Mouse (Mus musculus) ovary, postnatal 14 days (tissue): Measurements from ENCODE around the gene Lhx4.

Source experiments
- DNase-seq: peaks from one replicate; pipeline ENCODE4 v3.0.0; 2022; ENCODE audit warnings: low spot score

Lhx4 gene

DNA sequence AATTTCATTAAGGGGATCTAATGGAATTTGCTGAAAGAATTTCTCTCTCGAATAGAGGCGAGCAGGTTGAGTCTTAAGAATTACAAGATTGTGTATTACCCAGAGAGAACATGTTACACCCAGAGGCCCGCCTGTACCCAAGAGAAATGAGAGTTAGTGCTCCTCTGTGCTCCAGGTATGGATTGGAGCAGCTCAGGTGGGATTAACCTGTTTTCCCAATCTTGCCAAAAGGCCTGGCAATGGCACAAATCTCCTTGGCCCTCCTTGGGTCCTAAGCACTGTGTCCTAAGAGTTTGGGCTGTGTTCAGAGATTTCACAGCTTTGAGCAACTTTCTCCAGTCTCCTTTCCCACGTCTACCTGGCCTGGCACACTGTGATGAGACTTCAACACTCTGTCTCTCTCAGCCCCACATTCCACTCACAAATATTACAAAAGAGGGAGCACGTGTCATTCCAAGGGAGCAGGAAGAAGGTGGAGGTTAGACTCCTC lies 48.2 kb downstream of the Lhx4 start:
- no peak for DNase-seq

DNA sequence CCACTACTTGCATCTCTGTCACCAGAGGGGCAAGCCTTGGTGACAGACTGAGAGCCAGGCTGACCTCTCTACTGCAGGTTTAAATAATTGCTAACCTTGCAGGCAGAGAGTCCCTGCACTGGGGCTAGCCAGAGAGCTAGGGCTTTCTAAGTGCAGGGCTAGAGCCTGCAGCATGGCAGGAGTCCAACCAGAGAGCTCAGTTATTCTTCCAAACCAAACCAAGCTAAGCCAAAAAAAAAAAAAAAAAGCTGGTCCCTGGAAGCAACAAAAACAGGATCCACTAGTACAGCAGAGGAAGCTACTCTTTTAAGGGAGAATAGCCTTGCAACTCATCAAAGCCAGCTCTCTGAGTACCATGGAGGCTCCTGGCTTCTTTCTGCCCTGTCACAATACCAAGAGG lies 50.6 kb downstream of the Lhx4 start:
- no peak for DNase-seq

DNA sequence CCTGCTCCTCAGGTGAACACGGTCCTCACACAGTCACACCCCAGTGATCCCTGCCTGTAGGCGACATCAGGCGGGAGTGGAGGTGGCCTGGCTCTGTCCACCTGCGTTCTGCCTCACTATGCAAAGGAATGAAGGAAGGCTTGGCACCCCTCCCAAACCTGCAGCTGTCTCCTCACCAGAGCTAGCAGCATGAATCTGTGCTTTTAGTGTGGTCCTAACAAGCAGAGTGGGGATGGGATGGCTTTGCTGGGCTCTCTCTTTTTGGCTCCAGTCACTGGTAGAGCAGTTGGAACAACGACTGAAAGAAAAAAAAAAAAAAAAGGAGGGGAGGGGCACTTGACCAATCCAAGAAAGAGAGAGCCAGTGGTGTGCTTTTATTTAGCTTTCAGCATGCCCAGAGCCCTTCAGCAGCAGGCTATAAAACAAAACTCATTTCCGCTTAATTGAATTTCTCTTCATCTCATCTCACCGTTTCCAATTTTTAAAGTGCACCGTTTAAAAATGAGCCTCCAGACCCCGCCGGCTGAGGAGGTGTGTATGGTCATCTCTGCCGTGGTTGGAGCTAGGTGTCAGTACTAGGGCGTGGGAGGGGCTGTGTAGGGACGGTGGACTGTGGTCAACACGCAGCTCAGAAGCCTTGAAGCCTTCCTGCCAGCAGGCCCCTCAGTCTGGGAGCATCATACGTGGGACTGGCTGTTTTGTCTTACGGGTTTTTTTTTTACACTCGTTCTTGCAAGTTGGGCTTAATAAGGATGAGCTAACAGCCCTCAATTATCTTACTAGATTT lies 52.9 kb downstream of the Lhx4 start:
- DNase-seq = no peak

DNA sequence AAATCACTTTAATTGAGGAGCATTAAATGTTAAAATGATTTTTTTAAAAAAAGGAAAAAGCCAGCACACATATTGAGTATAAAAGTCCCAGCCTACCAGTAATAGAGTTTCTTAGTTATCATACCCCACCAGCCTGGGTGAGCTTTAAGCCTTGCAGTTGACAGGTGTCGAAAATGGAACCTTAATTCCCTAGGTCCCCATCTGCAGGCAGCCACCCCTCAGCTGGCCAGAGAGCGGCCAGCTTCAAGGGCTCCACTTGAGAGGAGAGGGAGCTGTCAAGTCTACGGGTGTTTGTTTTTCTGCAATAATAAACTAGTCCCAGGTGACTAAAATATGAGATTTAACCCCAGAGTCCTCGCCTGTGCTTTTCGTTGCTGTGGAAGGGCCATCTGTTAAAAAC lies 58.0 kb downstream of the Lhx4 start:
- DNase-seq = no peak

DNA sequence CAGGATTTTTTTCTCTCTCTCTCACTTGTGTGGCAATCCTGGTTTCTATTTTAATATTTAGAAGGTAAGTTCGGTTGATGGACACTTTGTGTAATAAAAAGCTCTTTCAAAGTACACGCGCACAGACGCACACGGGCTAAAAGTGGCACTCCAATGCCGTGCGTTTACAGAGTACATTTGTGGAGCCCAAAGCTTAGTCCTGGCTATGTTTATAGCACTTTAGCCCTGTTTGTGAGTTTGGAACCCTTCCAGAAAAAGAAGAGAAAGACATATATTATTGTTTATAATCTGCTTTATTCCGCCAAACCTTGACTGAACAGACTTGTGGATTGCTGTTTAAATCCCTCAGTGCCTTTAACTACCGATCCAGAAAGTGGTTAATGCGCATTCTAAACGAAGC lies 58.5 kb downstream of the Lhx4 start:
- DNase-seq = no peak

DNA sequence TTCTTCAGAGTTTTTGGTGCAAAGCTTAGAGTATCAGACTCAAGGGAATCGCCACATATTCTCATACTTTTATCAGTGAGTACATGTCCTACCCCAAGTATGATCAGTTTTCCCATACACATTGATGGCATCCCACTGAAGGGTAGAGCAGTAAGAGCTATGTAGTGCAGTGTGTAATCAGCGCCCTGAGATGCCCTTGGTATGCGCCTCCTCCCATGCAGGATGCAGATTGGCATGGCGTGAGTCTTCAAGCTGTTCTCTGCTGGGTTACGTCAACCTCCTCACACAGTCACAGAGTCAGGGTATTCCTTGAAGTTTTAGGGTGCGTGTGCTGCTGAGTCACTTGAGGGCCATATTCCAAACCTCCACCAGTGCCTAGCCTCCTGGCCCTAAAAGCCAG lies 59.3 kb downstream of the Lhx4 start:
- DNase-seq = no peak

DNA sequence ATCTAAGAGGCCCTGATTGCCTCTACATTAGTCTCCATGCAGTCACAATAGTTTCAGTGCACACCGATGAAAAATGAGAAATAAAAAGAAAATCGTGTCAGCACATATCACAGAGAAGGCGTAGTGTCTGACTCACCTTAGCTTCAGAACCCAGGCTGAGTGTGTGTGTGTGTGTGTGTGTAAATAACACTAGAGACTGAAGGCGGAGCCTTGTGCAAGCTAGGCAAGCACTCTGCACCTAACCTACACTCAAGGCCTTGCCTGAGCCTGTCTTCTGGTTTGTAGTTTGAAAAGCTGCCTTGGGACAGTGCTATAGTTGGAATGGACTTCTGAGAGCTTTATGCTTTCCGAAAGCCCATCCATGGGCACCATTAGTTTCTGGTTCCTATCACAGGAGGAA lies 61.9 kb downstream of the Lhx4 start:
- DNase-seq = no peak

DNA sequence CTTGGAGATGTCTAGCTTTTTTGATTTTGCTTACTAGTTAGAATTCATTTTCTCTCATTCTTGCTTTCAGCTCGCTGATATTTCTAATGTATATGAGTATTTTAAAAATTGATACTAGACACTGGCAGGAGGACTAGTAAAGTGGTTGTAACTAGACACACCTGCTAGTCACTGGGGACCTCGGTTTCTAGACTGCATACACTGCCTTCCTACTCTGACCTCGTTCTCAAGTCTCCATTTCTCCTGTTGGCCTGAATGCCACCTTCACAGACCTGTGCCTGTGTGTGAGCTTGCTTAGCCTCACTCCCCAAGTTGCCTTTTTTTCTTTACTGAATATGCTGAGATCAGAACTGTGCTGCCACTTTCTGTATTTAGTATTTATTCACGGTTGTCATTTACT lies 62.3 kb downstream of the Lhx4 start:
- no peak for DNase-seq

DNA sequence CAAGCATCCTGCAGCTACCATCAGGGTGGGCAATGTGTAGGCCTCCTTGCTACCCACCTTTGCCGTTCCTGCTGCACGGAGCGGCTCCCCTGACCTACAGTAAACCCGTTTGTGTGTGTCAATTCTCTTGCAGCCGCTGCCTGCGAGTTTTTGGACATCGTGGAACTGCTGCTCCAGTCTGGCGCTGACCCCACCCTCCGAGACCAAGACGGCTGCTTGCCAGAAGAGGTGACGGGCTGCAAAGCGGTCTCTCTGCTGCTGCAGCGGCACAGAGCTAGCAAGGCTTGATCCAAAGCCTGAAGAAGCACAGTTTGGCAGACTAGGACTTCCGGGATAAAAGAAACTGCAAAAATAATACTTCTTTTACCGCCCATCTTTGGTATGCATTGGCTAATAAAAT lies 64.7 kb downstream of the Lhx4 start:
- no peak for DNase-seq

DNA sequence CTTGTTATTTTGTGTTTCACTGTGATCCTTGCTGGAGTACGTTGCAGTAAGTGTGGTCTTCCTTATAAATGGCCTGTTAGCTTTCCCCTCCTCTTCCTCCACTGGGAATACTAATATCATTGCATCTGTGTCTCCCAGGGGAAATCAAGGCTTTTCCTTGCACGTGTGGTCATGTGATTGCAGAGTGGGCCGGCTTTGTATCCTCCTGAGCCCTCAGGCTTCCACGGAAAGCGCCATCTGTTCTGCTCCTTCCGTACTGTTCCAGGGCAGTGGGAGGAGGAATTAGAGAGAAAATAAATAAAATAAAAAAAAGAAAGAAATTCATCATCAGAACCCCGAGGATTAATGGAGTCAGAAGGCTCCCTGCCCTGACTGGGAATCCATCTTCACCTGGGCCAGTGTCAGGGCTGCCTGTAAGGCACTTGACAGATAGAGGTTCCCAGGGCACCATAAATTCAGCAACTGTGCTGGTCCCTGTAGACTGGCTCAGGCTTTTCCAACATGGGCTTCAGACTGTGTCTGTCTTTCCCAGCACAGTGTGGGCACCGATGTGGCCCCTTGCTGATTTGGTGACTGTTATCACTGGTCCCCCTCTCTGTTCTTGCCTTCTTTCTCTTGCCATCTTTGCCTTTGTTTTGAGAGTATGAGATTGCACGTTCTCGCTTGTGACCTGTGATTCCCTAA lies 70.2 kb downstream of the Lhx4 start:
- DNase-seq = no peak

DNA sequence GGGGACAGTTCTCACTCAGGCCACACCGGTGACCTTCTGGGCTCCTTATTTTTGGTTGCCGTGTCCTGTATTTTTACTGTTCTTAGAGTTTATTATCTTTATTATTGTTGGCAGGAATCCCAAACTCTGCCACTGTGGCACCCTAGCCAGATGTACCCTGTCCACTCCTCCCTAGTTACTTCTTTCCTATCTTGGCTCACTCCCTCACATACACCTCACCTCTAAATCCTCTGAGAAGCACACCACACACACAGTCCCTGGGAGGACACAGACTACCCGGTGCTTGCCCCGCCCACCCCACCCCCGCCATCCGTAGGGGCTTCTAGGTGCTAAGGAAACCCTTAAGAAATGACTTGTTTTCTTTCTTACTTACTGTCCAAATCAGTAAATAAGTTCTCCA lies 75.9 kb downstream of the Lhx4 start:
- no peak for DNase-seq

DNA sequence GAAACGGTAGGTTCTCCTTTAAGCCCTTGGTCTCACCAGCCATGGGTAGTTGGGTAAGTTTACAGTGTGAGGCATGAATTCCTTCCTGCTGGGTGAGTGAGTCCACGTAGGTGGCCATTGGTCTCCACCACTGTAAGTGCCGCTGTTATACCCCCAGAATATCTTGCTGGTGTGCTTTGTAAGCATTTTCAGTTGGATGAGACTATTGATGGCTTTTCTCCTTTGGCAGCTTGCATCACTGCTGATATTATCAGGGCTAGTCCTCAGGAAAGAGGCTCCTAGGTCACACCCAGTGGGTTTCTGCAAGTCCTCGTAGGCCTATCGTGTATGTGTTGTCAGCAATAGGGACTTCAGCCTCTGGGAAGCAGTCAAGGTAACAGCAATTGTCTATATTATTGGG lies 87.5 kb downstream of the Lhx4 start:
- DNase-seq = no peak

DNA sequence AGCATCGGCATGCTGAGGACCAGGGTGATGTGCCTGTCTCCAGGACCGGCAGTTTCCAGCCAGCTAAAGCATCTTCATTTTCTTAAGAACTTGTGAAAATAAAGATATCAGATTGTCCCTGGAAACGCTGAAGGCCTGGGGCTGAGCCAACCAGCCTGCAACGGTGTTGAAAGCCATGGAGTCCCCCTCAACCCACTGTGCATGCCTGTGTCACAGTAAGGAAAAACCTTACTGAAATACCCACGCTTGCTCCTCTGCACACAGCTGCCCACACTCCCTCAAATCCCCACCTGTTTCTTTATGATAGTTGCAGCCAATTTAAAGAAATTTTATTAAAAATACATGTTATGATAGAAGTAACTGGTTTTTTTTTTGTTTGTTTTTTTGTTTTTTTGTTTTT lies 95.2 kb downstream of the Lhx4 start:
- no peak for DNase-seq

DNA sequence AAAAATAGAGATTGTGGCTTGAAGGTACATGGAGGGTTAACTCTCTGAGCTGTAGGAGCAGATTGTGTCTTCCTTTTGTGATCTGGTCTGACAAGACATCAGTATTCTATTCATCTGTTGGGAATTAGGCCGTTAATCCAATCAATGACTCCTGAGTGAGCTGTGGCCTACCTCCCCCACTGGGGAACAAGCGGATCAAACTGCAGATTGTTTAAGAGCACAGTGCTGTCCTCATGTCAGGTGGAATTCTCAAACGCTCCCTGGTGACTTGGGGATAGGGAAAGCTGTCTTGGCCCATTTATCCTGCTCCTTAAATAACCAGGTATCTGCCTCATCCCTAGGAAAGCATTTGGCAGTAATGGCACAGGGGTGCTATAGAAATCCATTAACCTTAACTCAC lies 96.5 kb downstream of the Lhx4 start:
- no peak for DNase-seq

DNA sequence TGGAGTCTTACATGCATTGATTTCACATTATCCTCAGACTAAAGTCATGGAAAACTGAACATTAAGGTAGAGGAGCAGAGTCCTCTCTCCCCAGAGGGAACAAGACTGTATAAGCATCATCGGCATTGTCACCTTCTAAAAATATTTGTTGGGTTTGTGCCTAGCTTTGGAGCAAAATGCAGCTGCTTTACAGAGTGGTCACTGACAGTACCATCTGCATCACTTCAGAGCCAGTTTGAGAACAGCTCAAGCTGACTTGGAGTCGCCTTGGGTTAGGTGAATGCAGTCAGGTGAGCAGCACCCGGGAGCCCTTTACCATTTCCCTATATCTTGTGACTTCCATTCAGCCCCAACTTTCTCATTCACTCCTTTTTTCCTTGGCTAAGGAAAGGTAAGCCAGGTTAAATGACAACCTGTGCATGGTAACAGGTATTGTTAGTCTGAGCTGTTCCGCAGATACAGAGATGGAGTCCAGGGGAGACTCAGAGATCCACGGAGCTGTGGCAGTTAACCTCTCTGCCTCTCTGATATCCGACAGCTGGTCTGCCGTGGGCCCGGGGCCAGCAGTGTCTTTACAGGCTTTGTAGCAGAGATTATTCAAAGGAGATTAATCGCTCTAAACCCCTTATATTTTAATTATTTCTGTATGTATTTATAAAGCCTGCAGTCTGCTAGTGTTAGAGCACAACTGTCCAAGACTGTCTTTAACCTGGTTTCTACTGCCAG lies 101.2 kb downstream of the Lhx4 start:
- DNase-seq = no peak
